Mouse (Mus musculus): ENCODE measurements around the gene Dxo. TPM values are rescaled to one million over a fixed set of nuclear protein-coding genes. Genes with fewer than 3 reads are reported as not detected.

Gene Dxo
- polyA plus RNA-seq, 1 experiment from 2014 or later, result 73.0 TPM

DNA sequence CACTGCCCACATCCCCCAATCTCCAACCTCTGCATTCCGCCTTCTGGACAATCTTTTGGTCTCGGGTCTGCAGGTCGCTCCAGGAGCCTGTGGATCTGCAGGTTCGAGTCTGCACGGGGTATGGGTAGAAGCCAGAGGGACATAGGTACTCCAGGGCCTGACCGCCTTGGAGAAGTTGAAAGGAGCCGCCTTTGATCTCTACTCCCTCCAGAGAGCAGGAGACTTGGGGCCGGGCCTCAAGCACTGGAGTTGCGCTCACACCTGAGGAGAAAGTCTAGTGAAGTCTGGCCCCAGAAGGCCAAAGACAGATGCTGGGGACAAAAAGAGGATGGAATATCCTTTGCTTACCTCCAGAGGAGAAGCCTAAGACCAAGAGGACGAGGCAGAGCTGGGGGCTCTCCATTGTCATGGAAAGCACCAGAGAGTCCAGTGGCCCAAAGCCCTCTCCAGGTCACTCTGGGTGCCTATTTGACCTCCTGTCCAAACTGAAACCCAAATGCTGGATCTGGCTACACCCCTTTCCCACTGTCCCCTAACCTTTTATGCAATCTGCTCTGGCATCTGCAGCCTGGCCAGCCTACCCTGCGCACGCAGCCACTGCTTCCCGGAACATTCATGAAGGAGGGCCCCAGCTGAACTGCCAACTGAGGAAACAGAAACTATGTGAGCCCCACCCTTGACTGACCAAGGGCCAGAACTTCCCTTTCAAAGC, 25.0 kb downstream of the Dxo start:
- no peak for ATAC-seq (replicated peaks; ENCODE audit: low FRiP score)
- H3K4me2 ChIP-seq, result 0 out of 2 replicates have a peak overlapping the region, but pooled peaks have one; percentile 4
- peak overlapping the region; percentile 5; the same call in 1 of the 2 replicates for H3K27ac ChIP-seq

GRCm38 (mm10) chr17:34862416-34863081, 25.7 kb downstream of the Dxo start, which contains the start of gene Cfb:
TSS of gene Cfb (minus strand) at chr17:34862518.
- Histone ChIP-seq H3K9ac (no peak within 1 kb of the TSS), H3K4me1 (peaks cover 10% of the 10 kb centered on the region), H3K4me2 (0 out of 2 replicates have a peak within 1 kb of the TSS, but pooled peaks have one; percentile 4), H3K36me3 (no peaks in the 10 kb centered on the region), H3K4me3 (replicated peaks) (no peak within 1 kb of the TSS), H3K9me3 (replicated peaks) (no peaks in the 10 kb centered on the region), H3K27ac (peak within 1 kb of the TSS; percentile 37; the same call in 1 of the 2 replicates), H3K27me3 (no peaks in the 10 kb centered on the region)
- no peak for ATAC-seq (replicated peaks; ENCODE audit: low FRiP score)
- 36% methylated on average over 8 of the region's 8 CpGs for WGBS

More for the DNA sequence above, 25.0 kb downstream of the Dxo start:
- H3K4me3 ChIP-seq (replicated peaks), result no peak overlapping the region
- peaks cover 3% of the 10 kb centered on the region for H3K36me3 ChIP-seq
- H3K9ac ChIP-seq, result no peak overlapping the region
- 59% methylated on average over 13 of the region's 13 CpGs for WGBS
- no peaks in the 10 kb centered on the region for H3K9me3 ChIP-seq (replicated peaks)
- no peaks in the 10 kb centered on the region for H3K27me3 ChIP-seq
- peaks cover 10% of the 10 kb centered on the region for H3K4me1 ChIP-seq

DNA sequence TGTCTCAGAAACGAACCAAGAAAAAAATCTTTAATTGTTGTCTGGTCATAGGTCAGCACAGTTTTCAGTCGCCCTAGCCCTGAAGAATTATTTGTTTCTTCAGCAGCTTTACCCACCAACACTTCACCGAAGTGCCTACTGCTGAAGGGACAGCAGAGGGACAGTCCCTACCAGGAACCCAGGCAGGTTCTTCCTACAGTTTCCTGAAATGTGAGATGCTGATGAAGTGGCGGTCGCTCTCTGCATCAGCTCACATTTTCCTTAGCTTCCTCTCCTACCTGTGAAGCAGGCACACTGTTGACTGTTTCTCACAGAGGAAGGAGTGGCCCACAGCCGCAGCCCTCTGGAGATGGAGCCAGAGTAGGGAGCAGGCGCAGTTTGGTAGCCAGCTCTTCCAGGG, 29.2 kb downstream of the Dxo start:
- Histone ChIP-seq H3K4me2 (no peak overlapping the region), H3K27me3 (no peaks in the 10 kb centered on the region), H3K9me3 (replicated peaks) (no peaks in the 10 kb centered on the region), H3K4me3 (replicated peaks) (no peak overlapping the region), H3K36me3 (no peaks in the 10 kb centered on the region), H3K27ac (no peak overlapping the region), H3K9ac (no peak overlapping the region), H3K4me1 (peaks cover 10% of the 10 kb centered on the region)
- no peak for ATAC-seq (replicated peaks; ENCODE audit: low FRiP score)
- 46% methylated on average over 7 of the region's 7 CpGs for WGBS

GRCm38 (mm10) chr17:34874321-34874720, 37.5 kb downstream of the Dxo start:
- ATAC-seq (replicated peaks; ENCODE audit: low FRiP score), result no peak
- Histone ChIP-seq H3K27ac (no peak overlapping the region), H3K4me3 (replicated peaks) (no peak overlapping the region), H3K4me1 (0 out of 2 replicates have a peak, but pooled peaks cover 2% of the 10 kb centered on the region), H3K9me3 (replicated peaks) (no peaks in the 10 kb centered on the region), H3K4me2 (no peak overlapping the region), H3K27me3 (no peaks in the 10 kb centered on the region), H3K9ac (no peak overlapping the region), H3K36me3 (no peaks in the 10 kb centered on the region)
- 86% methylated on average over 6 of the region's 6 CpGs for WGBS

GRCm38 (mm10) chr17:34879336-34879879, 42.6 kb downstream of the Dxo start, which contains the start of gene Zbtb12:
TSS of gene Zbtb12 (plus strand) at chr17:34879483.
- Histone ChIP-seq H3K4me1 (0 out of 2 replicates have a peak, but pooled peaks cover 11% of the 10 kb centered on the region), H3K9me3 (replicated peaks) (no peaks in the 10 kb centered on the region), H3K36me3 (no peaks in the 10 kb centered on the region), H3K4me2 (no peak within 1 kb of the TSS), H3K4me3 (replicated peaks) (no peak within 1 kb of the TSS; the same call in 1 of the 2 replicates), H3K27me3 (peaks cover 8% of the 10 kb centered on the region; the same call in 1 of the 2 replicates), H3K9ac (no peak within 1 kb of the TSS), H3K27ac (no peak within 1 kb of the TSS)
- no peak for ATAC-seq (replicated peaks; ENCODE audit: low FRiP score)
- 54% methylated on average over 11 of the region's 11 CpGs for WGBS

GRCm38 (mm10) chr17:34881166-34881565, 44.3 kb downstream of the Dxo start:
- no peak overlapping the region for H3K4me3 ChIP-seq (replicated peaks)
- H3K9ac ChIP-seq, result no peak overlapping the region
- H3K4me1 ChIP-seq, result 0 out of 2 replicates have a peak, but pooled peaks cover 11% of the 10 kb centered on the region
- no peak overlapping the region for H3K27ac ChIP-seq
- H3K27me3 ChIP-seq, result peaks cover 8% of the 10 kb centered on the region; the same call in 1 of the 2 replicates
- no peak overlapping the region; the same call in 1 of the 2 replicates for H3K4me2 ChIP-seq
- no peaks in the 10 kb centered on the region for H3K36me3 ChIP-seq
- no peak for ATAC-seq (replicated peaks; ENCODE audit: low FRiP score)
- H3K9me3 ChIP-seq (replicated peaks), result no peaks in the 10 kb centered on the region

DNA sequence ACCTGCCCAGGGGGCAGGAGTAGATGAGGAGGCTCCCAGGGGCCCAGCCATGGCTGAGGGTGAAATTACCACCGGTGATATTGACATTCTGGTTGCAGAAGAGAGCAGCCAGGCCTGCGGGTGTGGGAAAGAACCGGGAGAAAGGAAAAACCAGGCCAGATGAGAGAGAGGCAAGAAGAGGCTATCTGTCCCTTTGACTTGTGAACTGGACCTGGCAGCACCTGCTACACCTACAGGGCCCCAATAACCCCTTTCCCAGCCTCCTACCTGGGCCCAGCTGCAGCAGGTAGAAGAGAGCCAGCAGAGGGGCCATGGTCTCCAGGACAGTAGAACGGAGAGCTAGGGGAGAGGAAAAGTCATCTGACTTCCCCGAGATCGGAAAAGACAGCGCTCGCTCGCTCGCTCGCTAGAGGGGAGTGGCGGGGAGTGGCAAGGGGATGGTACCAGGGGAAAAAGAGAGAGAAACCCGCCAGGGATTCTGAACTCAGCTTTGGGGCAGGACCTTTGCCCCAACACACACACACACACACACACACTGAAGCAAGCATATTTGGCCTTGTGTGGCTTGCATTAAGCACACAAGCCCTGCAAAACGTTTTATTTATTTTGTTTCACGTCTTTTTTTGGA, 45.0 kb downstream of the Dxo start, which contains the start of gene Gm20547:
Gene Gm20547, minus strand, starts transcription at position 360 of the 628 bp plus-strand sequence.
- Histone ChIP-seq H3K27me3 (peaks cover 8% of the 10 kb centered on the region; the same call in 1 of the 2 replicates), H3K4me2 (peak within 1 kb of the TSS; percentile 42), H3K36me3 (no peaks in the 10 kb centered on the region), H3K9ac (0 out of 2 replicates have a peak within 1 kb of the TSS, but pooled peaks have one; percentile 26), H3K4me3 (replicated peaks) (peak within 1 kb of the TSS; percentile 7), H3K27ac (no peak within 1 kb of the TSS), H3K4me1 (0 out of 2 replicates have a peak, but pooled peaks cover 11% of the 10 kb centered on the region), H3K9me3 (replicated peaks) (no peaks in the 10 kb centered on the region)
- ATAC-seq (replicated peaks; ENCODE audit: low FRiP score), result no peak
- 10% methylated on average over 15 of the region's 15 CpGs for WGBS

- Histone ChIP-seq H3K4me1 (0 out of 2 replicates have a peak, but pooled peaks cover 11% of the 10 kb centered on the region), H3K27ac (no peak overlapping the region), H3K27me3 (peaks cover 8% of the 10 kb centered on the region; the same call in 1 of the 2 replicates), H3K4me3 (replicated peaks) (no peak overlapping the region), H3K9me3 (replicated peaks) (no peaks in the 10 kb centered on the region), H3K4me2 (no peak overlapping the region), H3K9ac (no peak overlapping the region), H3K36me3 (no peaks in the 10 kb centered on the region)
- ATAC-seq (replicated peaks; ENCODE audit: low FRiP score), result no peak
- 73% methylated on average over 3 of the region's 3 CpGs for WGBS
These were observed 46.5 kb downstream of the Dxo start for GRCm38 (mm10) chr17:34883332-34883731.

DNA sequence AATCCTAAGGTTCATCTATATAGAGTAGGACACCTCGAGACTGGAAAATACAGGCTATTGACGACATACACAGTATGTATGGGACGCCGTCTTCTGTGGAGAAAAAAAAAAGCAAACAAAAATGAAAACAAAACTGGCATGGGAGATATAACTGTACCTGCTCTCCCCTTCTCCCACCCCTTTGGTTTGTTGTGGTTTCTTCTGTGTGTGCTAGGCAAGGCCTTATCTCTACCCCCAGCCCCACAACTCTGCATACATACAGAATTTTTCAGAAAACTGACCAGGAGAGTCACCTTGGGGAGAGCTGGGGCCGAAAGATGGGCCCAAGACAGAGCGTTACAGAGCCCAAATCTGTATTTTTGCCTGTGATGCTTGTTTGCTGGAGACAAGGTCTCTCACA, 47.9 kb downstream of the Dxo start:
- no peaks in the 10 kb centered on the region for H3K36me3 ChIP-seq
- no peak overlapping the region for H3K4me2 ChIP-seq
- H3K9me3 ChIP-seq (replicated peaks), result no peaks in the 10 kb centered on the region
- no peak overlapping the region for H3K4me3 ChIP-seq (replicated peaks)
- 0 out of 2 replicates have a peak, but pooled peaks cover 5% of the 10 kb centered on the region for H3K4me1 ChIP-seq
- H3K27me3 ChIP-seq, result peaks cover 8% of the 10 kb centered on the region; the same call in 1 of the 2 replicates
- no peak overlapping the region for H3K9ac ChIP-seq
- WGBS, result 90% methylated on average over 6 of the region's 6 CpGs
- ATAC-seq (replicated peaks; ENCODE audit: low FRiP score), result no peak
- H3K27ac ChIP-seq, result no peak overlapping the region

DNA sequence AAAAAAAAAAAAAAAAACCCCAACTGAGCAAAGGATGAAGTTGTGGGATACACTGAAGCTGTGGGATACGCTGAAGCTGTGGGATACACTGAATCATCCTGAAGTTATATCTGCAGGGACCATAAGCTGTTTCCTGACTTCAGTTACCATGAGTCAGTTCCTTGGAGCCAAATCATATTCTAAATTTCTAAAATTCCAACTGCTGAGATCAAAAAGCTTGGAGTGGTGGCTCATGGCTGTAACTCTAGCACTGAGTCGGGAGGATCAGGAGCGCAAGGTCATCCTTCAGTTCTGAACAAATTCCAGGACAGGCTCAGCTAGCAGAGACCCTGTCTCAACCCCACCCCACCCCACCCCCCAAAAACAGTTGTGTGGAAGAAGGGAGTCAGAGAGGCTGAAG, 48.8 kb downstream of the Dxo start:
- H3K9ac ChIP-seq, result no peak overlapping the region
- 0 out of 2 replicates have a peak, but pooled peaks cover 5% of the 10 kb centered on the region for H3K4me1 ChIP-seq
- H3K36me3 ChIP-seq, result no peaks in the 10 kb centered on the region
- no peak overlapping the region for H3K4me2 ChIP-seq
- H3K4me3 ChIP-seq (replicated peaks), result no peak overlapping the region
- H3K27me3 ChIP-seq, result peaks cover 8% of the 10 kb centered on the region; the same call in 1 of the 2 replicates
- ATAC-seq (replicated peaks; ENCODE audit: low FRiP score), result no peak
- no peaks in the 10 kb centered on the region for H3K9me3 ChIP-seq (replicated peaks)
- WGBS, result 72% methylated on average over 3 of the region's 3 CpGs
- no peak overlapping the region for H3K27ac ChIP-seq

GRCm38 (mm10) chr17:34887942-34888341, 51.1 kb downstream of the Dxo start:
- Histone ChIP-seq H3K4me3 (replicated peaks) (no peak overlapping the region), H3K4me2 (no peak overlapping the region), H3K27ac (no peak overlapping the region), H3K27me3 (no peaks in the 10 kb centered on the region), H3K36me3 (no peaks in the 10 kb centered on the region), H3K9me3 (replicated peaks) (no peaks in the 10 kb centered on the region), H3K9ac (no peak overlapping the region), H3K4me1 (no peaks in the 10 kb centered on the region)
- ATAC-seq (replicated peaks; ENCODE audit: low FRiP score), result no peak
- WGBS, result 83% methylated on average over 5 of the region's 5 CpGs
